Mouse (Mus musculus) ES-Bruce4 (cell line): ENCODE data around the gene Tsg101.
A peak's percentile ranks its signal among the peaks of the same experiment; 100 is the strongest.

Experiments used
- CTCF ChIP-seq: IDR thresholded peaks from one replicate; pipeline ENCODE4 v1.8.1; 2011; ENCODE audit warnings: low read depth, low read length
- POLR2A ChIP-seq: IDR thresholded peaks from one replicate; pipeline ENCODE4 v1.8.1; 2011; ENCODE audit warnings: low read length; ENCODE audit not compliant: insufficient read depth

DNA sequence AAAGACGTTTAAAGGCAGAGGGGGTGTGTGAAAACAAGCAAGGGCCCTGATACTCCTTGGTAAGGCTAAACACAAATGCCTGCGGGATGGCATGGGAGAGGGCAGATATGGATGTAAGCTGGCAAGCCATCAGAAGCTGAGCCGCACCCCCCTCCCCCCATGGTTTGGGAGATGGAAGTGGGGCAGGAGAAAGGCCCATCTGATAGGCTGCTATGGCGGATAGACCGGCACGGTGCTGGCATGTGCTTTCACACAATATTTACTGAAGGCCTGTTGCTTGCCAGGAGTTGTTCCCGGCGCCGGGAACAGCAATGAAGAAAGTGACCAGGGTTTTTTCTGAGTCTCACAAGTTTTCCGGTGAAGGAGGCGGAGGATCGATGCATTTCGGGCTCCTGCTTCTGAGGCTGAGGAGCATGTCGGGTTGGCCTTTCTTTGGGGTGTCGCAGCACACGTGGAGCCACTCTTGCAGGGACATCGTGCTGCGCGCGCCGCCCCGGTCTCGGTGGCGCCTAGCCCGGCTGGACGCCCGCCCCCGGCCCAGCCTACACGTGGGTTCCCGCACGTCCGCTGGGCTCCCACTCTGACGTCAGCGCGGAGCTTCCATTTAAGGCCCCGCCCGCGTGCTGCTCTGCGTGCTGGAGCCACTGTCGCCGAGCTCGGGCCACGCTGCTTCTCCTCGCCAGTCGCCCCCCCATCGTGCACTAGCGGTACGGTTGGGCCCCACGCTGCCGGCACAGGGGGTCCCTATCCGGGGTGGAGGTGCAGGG lies 74.4 kb downstream of the Tsg101 start:
- TF ChIP-seq POLR2A (peak; percentile 89), CTCF (no peak)
